Mouse (Mus musculus): ENCODE measurements around the gene Agtpbp1.

GRCm38 (mm10) chr13:59626739-59627138, 41.7 kb upstream of the Agtpbp1 start:
- no peak for TF ChIP-seq CTCF (IDR thresholded peaks at IDR 0.05; ENCODE audit: low read depth, low read length)
- TF ChIP-seq GATA1 (IDR thresholded peaks at IDR 0.05; ENCODE audit: borderline replicate concordance, low read length), result no peak

All from G1E (cell line).